Mouse (Mus musculus): Measurements from ENCODE around the gene D630045J12Rik.

Gene D630045J12Rik

DNA sequence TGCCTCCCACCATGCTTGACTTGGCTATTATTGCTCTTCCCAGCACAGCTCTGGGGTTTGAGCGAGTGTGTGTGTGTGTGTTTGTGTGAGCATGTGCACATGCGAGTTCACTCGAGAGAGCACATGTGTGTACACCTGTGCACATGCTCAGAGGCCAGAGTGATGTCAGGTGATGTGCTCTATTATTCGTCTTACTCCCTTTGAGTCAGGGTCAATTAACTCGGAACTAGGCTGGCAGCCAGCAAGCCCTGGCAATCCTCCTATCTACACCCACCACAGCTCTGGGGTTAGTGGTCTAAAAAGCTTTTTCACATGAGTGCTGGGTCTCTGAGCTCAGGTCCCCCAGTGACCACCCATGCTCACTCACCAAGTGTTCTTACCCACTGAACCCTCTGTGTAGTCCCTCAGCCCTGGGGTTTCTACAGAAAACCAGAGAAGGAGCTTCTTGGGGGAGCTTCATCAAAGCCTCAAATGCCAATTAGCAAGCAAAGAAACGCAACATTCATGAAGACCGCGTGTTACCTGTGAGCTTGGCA is 11.4 kb downstream of the D630045J12Rik start:
- DNase-seq, result no peak

DNA sequence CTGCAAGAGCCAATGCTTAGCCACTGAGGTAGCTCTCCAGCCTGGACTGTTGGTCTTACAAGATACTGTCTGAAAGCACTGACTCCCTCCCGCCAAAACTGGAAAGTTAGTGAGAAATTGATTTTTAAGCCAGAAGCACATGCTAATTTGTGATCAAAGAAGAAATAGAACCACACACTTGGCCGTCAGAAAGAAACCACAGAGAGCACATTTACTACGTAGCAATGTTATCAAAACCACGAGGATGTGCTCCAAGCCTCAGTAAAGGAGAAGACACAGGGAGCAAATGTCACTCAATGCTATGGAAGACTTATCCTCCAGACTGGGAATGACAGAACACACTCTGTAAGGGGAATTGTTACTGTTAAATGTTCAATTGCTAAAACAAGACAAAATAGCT is 12.3 kb downstream of the D630045J12Rik start:
- no peak for DNase-seq

DNA sequence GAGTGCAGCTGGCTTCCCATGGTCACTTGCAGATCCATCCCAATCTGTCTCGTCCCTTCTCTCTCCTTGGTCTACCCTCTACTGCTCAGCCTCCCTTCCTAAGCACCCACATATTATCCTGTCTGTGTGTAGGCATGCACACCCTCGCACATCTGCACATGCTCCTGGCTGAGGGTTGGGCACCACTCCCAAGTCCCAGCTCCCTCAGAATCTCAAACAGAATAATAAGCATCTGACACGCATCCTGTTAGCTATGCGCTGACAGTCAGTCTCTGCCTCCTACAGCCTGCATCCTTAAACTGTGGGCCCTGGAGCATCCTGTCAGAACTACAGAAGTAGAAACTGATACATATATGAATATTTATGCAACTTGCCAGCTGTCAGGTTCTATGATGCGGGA is 13.2 kb downstream of the D630045J12Rik start:
- DNase-seq, result no peak

DNA sequence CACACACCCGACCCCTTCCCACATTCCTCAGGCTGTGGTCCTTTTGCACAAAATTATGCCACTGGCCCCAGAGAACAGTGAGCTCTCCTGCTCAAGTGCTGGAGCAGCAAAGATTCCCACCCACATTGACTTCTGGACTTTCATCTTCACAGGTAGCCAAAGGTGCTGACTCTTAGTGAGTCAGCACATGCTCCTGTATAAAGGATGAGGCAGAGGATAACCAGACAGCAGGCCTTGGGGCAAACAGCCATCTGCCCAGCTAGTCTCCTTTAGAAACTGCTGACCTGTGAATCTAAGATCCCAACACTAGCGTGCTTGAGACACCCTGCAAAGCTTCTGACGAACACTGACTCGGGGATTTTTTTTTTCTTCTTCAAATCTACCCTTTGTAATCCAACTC is 15.4 kb downstream of the D630045J12Rik start:
- DNase-seq, result no peak

DNA sequence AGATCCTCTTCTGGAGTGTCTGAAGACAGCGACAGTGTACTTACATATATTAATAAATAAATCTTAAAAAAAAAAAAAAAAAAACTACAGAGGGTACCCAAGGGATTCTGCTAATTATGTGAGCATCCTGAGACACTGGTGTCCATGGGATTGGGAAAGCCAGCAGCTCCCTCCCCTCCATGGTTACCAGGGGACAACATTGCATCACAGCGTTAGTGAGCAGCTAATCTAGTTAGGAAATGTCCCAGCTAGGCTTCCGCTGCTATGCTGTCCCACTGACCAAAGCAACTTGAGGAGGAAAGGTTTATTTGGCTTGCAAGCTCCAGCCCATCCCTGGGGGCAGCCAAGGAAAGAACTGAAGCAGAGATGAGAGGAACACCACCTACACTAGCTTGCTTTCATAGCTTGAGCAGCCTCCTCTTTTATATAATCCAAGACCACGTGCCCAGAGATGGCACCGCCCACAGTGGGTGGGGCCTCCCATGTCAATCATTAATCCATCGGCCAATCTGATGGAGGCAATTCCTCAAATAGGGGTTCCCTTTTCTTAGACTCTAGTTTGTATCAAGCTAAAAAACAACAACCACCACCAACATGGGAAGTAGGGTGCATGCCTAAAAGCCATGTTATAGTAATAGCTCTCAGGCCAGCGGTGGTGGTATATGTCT is 17.7 kb downstream of the D630045J12Rik start:
- no peak for DNase-seq

DNA sequence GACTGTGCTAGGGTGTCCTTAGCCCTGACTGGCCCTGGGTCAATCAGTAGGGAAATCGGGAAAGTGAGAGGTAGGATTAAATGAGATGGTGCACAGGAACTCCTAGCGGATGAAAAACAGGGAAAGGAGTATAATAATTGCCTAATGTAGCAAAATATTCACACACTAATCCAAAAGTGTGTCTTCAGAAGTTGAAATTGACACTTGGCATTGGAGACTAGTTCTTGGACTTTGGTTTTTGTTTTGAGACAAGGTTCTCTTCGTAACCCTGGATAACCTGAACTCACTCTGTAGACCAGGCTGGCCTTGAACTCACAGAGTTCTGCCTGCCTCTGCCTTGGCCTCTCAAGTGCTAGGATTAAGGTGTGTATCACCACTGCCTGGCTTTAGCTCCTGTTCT is 20.0 kb downstream of the D630045J12Rik start:
- DNase-seq, result no peak

DNA sequence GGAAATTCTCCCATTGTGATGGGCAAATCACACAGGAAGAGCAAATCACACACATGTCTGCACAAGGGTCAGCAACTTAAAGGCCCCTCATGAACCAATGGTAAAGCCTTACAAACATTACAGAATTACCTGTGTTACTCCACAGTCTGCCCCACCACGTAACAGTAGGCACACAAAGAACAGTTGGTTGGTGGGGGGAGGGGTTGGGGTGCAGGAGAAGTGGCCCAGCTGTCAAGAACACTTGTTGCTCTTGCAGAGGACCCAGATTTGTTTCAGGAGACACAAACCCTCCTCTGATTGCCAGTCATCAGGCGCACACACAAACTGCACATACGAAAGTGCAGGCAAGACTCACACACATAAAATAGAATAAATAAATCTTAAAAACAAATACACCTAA is 20.9 kb downstream of the D630045J12Rik start:
- no peak for DNase-seq

DNA sequence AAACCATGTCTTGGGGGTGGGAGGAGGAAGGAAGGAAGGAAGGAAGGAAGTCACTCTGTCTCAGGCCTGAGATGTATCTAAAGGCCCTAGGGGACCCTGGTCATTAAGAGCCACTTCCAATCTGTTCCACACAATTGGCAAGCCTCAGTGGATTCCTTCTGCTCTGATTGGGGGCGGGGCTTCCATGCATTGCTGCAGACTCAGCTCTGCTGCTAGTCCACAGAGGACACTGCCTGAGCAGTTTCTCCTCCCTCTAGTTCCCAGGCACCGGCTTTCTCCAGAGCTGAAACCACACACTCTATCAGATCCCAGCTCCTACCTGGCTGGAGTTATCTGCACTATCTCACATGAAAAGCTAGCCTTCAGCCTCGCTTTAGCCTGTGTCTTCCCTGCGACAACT is 21.8 kb downstream of the D630045J12Rik start:
- no peak for DNase-seq

DNA sequence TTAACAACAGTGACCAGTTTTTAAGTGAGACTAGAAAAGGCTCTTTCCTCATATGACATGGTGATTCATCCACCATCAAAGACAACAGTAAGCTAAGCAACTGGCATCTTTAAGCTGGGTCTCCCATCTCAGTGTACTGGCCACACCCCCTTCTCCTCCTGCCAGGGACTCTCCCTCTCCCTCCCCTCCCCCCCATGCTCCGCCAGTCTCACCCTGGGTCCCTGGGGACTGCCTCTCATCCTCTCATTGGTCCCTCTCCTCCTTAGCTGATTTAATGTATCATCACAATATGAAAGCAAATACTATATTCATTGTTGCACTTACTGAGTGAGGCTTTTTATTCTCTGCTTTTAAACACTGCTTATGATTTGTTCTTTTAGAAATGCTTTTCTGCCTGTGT is 29.7 kb downstream of the D630045J12Rik start:
- DNase-seq, result no peak

DNA sequence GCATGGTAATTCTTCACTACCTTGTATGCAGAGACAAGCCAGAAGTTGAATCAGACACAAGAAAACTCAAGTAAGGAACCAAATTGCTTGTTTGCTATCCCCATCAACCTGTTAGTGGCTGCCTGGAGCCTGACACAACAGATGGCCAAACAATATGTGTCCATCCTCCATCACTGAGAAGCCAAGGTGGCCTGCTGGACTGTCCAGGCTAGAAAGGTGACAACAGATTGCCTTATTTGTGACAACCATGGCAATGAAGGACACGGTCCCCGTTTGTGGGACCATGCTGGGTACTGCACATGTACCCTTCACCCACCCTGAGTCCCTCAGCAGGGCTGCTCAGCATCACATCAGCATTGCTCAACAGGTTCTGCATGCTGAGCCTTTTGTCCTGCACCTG is 34.5 kb downstream of the D630045J12Rik start:
- no peak for DNase-seq

DNA sequence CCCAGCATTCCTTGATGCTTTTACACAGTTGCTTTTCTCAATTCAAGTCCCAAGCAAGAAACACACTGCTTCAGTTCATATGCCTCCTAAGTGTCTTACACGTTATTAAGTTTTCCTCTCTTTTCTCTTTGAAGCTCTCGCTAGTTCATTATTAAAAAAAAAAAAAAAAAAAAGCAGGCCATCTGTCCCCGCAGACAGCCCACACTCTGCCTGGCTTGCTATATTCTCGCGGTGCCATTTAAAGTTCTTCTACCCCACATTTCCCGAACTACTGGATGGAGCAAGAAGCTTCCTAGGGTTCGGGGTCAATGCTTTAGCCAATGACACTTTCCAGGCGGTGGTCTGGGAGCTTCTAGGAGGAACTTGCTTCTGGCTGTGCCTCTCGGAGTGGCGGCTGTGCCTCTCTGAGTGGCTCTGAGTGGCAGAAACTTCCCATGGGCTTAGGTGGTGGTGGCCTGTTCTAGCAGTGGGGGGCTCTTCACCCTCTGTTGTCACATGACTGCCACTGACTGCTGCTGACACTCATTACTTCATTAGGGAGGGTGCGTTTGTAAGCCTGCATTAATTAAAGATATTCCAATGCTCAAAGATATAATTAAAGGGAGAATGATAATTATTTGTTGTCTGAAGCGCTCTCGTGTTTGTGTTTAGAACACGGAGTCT is 38.2 kb downstream of the D630045J12Rik start:
- no peak for DNase-seq

DNA sequence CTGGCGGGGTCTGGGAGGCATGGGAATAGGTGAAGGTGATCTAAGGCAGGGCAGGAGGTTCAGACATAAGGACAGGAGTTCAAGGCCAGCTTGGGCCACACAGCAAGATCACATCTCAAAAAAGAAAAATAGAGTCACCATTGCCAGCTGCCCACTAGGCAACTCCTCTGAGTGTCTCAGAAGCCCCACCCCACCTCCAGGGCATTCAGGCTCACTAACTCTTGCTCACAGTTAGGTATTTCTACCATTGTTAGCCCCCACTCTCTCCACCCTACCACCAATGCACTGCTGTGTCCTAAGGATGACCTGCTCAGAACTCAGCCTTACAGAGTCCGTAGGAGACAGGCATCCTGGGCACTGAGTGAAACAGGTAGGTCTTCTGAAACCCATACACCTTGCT is 46.2 kb downstream of the D630045J12Rik start:
- no peak for DNase-seq

DNA sequence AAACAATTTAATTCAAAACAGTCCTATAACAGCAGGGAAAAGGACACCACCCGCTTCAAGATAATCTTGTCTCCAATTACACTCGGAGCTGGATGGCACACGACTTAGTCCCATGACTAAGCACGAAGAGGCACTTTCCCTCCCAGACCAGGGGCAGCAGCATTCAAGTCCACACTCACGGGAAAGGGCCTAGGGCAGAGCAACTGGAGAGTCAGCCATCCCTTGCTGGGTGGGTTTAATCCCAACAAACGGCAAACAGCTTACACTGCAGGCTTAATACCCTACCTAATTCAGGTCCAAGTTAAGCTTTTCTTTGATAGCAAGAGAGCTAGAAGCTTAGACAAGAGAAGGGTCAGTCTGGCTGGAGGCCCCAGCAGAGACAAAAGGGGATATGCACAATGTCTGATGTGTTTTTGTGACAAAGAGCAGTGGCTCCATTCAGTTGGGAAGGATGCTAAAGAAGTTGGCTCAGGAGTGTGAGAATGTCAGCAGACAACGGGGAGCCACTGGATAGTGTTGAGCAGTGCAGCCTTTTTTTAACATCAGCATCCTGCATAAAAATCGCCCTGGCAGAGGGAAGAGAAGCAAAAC is 46.8 kb downstream of the D630045J12Rik start:
- no peak for DNase-seq

DNA sequence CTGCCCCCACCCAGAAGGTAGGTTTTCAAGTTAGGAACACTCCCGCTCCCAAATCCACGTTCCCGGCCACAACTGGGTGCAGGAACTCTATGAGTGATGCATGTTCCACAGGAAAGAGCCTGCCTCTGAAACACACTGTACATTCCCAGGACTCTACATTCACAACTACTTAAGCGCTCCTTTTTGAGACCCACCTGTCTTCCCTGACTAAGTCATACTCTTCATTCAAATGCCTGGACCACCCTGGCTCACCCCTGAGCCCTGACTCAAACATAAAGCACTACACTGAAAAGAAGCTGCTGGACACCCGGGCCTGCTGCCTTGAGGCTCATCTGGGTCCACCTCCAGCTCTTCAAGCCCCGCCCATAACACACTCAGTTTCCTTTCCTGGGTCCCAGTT is 48.4 kb downstream of the D630045J12Rik start:
- DNase-seq, result no peak

DNA sequence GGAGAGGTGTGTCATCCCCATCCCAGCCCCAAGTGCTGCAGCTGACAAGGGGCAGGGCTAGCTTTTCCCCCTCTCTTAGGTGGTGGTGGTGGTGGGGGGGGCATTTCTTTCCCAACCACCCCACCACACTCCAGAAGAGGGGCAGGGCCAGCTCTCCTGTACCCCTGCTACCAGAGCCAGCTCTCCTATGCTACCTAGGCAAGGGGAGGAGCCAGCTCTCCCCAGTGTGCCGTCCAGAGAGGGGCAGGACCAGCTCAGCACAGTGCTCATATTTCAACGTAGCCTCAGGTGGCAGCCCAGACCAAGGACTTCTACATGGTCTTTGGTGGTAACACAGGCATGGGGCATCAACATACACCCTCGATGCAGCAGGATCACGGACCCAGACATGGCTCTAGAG is 50.0 kb downstream of the D630045J12Rik start:
- no peak for DNase-seq

DNA sequence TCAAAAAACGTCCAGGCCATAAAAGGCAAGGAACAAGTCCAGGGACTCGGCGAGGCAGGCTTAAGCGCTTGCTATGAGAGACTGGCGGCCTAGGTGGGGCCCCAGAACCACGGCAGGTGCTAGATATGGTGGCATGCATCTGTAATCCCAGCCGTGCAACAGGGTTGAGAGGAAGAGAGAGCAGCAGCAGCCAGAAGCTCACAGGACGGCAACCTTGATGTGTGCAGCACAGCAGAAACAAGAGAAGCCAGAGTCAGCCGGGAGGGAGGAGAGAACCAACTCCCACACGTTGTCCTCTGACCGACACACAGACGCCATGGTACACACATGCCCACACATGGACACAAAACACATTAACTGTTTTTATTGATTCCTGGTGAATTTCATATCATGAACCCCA is 51.0 kb downstream of the D630045J12Rik start:
- no peak for DNase-seq

DNA sequence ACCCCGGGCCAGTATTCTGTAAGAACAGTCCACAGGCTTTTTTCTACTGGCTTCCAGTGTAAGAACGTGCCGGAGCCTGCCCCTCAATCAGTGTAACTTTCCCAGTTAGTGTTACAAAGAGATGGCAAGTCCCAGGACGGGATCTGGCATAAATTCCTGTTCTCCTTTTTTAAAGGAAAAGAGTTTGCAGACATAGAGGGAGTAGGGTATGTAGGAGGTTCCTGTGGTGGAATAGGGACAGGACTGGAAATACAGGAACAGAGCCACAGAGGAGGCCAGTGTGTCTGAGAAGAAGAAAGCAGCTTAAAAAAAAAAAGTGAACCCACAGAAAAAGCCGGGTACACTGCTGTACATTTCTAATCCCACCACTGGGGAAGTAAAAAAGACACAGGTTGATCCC is 52.3 kb downstream of the D630045J12Rik start:
- DNase-seq, result no peak

DNA sequence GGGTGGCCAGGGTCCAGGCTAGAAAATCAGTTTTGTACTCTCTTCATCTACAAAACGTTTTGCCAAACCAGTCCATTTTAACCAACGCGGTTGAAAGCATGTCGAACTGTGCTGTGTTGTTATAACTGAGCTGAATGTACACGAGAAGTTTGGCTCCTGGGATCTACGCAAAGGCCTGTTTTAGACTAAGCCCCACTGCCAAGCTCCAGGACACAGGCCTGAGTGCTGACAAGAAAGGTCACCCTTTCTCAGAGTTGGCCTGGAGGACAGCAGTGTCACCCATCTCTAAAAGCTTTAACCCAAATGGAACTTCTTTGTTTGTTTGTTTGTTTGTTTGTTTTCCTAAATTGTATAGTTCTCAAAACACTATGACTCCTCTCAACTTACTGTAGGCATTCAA is 54.2 kb downstream of the D630045J12Rik start:
- DNase-seq, result no peak

DNA sequence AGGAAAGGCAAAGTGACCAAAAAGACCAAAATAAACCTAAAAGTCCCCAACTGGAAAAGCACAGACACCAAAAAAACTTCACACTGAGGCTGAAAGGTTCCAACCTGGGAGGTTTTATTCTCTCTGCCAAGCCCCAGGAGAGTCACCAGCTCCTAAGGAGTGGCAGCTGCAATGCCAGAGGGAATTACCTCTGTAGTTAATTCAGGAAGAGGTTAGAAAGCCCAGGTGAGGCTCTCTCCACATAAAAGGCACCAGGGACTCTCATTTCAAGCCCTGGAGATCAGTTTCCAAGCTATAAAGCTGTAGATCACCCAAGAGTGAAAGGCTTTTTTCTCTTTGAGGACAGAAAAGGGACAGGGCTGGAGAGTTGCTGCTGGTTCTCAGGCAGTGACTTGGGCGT is 55.1 kb downstream of the D630045J12Rik start:
- DNase-seq, result no peak

DNA sequence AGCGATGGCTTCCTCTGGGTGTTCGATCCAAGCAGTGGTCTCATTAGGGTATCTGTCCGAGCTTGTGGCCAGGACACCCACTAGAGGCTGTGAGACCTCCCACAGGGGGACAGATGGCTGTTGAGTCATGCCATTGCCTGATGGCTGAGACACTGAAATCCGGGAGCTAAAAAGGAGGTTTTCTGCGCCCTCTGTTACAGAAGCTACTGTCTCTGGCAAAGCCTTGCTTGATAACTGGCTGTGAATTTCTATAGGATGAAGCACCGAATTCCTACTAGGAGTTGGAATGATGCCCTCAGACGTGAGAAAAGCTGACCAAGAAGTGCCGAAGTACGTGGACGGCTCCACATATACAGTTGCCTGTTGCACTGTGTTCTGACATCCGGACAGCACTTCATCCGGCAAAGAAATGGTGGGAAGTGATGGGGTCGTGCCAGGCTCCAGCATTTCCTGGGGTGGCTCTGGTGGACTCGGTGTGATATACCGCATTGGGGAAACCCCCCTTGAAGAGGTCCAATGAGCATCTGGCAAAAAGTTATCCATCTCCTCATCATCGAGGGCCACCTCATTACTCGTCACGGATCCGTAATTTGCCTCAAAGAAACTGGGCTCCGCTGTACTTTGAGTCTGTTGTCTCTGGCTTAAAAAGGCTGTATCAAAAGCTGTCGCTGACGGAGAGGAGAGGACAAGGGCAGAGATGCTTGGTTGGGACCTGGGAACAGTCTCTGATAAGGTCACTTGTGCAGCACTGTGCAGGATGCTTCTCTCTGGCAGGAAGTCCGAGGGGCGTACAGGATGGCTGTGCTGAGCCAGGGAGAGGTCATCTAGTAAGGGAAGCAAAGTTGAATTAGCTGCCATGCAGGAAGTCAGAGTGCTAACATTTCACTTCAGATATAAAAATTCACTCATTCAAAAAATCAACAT is 57.3 kb downstream of the D630045J12Rik start:
- DNase-seq, result no peak

DNA sequence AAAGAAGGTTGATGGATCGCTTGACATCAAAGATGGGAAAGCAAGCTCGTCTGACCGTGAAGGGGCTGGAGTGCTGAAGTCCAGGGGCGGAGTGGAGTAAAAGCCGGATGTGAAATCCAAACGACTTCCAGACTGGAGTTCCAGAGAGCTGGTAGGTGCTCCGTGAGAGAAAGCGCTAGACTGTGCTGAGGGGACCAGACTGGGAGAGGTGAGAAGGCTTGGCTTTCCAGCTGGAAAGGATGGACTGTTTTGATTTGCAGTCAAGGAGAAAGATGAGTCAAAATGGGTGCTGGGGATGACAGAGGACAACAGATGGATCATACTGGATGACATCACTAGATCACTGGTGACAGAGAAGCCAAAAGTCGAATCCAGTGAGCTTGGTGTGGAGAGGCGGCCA is 58.5 kb downstream of the D630045J12Rik start:
- DNase-seq, result no peak

DNA sequence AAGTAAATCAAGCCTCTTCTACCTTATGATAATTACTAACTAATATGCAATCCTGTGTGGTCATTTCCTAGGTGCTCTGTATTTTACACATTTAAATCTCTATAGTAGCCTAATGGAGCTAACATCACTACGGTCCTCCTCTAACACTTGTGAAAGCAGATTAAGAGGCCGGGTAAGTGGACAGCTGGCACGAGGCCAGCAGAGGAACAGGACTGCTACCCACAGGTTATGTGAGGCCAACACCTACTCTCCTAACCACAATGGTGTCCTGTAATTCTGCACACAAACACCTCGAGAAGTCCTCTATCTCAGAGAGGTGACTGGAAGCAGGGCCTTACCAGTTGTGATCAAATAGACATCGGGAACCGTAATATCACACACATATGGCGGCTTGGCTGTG is 59.8 kb downstream of the D630045J12Rik start:
- DNase-seq, result no peak

DNA sequence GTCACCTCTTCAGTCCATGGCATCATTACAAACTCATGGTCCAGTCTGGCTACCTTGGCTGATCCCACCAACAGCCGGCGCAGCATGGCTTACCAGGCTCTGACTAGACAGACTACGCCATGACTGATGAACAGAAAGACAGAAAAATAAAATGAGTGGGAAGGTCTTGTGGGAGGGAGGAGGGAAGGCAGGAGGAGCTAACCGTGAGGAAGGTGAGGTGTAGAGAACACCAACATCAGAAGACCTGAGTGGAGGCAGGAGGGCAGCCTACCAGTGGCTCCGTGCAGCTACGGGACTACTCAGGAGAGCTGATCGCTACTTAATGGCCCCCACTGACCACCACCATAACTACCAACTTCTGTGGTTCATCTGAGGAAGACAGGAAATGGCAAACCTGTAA is 60.9 kb downstream of the D630045J12Rik start:
- no peak for DNase-seq

All from thymus, adult 18-20 months (tissue).